Mouse (Mus musculus): Measurements from ENCODE around the gene 4930562C15Rik.

Gene 4930562C15Rik

DNA sequence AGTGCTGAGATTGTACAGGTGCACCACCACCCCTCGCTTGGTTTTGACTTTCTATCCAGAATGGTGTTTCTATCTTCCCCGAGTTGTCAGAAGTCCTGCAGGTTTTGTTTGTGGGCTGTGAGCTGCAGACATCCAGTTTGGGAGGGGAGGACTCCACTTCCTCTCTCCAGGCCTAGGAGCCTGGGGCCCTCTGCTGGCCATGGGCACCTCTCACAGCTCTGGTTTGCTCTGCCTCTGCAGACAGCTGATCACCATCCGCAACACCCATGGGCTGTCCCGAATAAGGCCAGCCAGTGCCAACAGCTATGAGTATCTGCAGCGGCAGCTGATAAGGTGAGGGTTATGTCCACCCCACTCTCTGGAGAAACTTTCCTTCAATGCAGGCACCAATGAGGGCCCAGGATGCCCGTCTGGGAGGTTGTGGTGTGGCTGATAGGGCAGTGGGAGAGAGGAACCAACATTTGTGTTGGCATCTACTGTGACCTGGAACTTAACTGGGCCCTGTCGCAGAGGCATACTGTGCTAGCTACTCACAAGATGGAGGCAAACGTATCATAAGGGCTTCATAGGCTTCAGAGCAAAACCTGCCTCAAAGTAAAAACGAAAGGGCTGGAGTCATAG lies 27.8 kb downstream of the 4930562C15Rik start:
- DNase-seq, result peak; percentile 91

DNA sequence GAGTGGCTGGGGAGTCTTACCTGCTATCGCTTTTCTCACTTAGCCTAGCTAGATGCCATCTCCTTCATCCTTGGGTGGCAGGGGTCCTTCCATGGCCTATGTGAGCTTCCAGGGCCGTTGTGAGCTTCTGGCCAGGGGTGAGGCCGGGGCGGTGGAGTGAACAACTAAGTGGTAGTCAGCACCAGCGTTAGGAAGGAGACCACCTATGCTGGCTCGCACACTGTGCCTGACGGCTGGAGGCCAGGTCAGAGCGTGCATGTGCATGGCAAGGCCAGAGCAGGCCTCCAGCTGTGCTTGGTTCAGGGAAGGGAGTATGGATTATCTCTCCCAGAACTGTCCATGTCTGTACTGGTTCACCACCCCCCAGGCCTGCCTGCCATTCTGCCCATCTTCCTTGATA lies 28.5 kb downstream of the 4930562C15Rik start:
- DNase-seq, result no peak

DNA sequence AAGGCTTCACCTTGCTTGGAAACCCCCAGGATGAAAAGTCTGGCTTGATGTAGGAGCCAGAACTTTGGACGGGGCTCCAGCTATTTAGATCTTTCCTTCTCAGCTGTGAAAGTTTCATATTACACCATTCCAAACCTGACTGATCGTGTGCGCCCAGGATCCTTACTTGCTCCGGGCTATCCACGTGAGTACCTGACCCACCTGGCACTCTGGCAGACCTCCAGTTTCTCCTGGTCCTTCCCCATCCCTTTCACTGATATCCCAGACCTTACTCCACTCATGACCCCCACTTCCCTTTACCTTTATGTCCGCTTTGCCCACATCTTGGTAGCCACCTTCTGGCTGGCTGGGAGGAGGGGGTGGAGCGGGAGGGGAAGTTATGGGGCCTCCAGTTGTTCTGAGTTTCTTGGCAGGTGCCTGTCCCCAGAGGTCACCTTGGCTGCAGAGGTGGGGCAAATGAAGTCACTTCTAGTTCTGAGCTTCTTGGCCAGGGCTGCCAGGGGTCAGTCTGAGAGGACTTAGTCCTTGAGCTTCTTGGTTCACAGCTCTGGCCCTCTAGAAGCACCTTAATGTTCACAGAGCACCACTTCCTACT lies 31.0 kb downstream of the 4930562C15Rik start:
- DNase-seq, result peak; percentile 31

DNA sequence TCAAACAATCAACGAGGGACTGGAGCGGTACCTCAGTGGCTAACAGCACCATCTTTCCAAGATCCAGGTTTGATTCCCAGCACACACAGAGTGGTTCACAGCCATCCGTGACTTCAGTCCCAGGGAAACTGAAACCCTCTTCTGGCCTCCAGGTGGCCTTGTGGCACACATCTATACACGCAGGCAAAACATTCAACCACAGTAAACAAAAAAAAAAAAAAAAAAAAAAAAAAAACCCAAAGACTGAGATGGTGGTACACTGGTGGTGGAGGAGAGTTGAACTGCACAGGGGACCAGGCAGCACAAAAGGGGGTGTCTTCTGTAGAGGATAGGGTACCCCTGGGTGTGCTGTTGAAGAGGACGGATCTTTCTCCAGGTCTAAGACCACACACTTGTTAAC lies 35.3 kb downstream of the 4930562C15Rik start:
- DNase-seq, result no peak

DNA sequence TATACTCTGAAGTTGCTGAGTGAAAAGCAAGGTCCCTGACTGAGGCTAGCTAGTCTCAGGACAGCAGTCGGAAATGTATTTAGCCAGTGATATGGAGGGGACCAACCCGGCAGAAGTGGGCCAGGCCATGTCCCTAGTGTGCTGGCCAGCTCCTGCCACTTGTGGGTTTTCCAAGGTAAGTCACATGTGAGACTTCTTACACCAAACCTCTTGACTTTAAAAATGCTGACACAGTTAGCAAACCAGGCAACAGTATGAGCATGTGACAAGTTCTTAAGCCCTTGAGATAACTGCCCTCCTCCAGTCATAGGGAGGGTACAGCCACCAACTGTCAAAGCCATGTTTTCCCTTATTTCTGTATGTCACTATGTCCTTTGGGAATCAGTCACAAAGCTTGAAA lies 36.7 kb downstream of the 4930562C15Rik start:
- peak; percentile 80 for DNase-seq

DNA sequence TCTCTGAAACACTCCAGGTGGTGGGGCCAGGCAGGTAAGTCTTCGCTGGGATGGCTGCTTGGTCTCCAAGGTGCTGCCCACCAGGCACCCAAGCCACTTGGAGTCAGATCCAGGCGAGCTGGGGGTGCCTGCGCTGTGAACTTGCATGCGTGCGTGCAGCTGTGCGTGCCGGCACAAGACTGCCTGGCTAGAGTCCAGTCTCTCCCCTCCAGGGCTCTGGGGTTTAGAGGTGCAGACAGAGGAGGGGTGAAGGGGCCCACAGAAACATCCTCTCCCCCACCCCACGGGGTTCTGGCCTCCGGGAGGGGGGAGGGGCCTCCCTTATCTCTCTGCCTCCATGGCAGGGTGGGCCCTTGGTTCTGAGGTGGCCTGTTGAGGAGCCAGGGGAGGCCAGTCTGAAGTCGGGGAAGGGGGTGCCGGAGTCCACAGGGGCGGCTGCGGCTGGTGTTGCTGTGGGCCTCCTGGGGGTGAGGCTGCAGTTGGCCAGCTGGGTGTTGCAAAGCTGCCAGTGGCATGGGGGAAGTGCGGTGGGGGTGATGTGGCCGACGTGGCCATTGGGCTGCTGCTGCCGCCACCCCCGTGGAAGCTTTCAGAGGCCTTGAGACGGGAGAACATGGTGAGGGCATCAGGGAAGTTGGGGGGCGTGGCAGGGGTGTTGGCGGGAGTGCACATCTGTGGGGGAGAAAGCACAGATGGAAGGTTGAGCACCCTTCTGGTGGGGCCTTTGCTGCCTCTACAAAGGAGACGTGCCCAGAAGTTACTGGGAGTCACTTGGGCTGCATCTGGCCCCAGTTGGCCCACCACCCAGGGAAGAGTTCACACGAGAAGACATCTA lies 40.2 kb downstream of the 4930562C15Rik start:
- DNase-seq, result no peak

DNA sequence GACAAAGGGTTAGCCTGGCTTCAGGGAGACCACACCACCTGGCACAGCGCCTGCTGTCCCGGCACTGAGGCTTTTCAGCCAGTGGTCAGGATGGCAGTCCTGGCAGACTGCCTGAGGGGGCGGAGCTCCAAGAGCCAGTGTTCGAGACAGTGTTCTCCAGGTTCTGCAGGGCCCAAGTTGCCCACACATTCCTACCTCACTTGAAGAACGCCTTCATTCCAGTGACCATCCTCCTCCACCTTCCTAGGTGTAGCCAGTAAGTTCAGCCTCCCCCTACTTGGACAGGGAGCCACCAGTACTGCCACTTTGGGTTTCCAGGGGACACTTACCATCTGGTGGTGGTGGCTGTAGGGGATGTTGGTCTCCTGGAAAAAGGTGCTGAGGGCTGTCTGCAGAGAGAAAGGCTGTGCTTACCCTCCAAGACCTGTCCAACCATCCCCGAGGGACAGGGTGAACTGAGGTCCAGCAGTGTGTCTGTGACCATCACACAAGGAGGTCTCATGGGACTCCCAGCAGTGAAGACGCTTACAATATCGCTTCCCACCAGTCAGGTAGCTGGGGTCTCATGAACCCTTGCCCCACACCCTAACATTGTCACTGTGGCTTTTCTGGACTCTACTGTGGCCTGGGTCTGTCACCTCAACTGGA lies 40.9 kb downstream of the 4930562C15Rik start:
- DNase-seq, result peak; percentile 82

DNA sequence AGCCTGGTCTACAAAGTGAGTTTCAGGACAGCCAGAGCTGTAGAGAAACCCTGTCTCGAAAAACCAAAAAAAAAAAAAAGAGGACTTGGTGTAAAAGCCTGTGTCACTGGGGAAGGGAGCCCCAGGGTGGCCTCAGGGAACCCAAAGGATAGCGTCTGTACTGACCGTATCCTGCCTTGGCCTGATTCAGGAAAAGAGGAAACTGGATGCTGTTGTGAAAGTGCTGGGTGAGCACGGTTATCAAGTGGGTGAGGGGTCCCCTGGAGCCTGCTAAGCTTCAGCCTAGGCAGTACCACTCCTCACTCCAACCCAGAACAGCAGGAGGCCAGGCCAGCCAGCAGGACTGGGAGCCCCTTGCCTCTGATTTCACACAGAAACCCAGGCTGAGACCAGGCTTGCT lies 42.0 kb downstream of the 4930562C15Rik start:
- peak; percentile 28 for DNase-seq

DNA sequence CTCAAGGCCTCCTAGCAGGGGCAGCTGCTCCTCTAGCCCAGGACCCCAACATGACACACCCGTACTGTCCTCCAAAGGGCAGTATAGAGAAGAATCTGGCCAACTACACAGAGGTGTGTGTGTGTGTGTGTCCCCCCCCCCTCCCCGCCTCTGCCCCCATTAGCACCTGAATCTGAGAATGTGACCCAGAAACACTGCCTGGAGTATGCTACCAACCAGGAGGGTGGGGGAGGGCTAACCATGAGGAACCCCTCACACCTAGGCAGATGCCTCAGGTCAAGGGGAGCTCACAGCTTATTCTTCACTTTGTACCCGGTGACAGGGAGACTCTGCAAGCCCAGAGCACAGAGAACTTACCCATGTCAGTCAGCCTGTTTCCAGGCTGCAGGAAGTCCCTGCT lies 42.5 kb downstream of the 4930562C15Rik start:
- DNase-seq, result no peak

DNA sequence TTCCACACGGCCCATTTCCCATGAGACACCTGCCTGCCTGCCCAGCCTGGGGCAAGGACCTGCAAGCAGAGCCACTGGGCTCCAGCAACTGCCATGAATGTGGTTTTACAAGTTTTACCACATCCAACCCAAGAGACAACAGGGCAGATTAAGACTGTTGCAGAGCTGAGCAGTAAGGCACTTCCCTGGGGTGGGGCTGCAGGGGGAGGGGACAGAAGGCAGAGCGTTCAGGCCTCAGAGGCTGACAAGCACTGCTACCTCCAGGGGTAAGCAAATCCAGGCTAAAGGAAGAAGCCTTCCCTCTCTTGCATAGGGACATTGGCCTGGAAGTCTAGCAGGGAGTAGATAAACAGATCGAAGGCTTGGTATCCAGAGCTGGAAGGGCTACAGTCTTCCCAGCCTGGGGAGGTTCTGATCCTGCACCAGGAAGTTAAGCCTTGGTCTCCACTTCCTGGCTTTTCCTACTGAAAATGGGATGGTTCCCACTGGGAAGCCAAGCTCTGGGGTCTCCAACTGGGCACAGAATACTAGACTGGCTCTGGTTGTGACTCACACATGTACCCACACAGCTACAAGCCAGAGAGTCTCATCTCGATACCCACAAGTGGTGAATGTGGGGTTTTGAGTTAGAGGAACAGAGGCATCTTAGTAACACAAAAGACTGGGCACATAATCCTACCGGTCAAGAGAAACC lies 43.1 kb downstream of the 4930562C15Rik start:
- peak; percentile 69 for DNase-seq

DNA sequence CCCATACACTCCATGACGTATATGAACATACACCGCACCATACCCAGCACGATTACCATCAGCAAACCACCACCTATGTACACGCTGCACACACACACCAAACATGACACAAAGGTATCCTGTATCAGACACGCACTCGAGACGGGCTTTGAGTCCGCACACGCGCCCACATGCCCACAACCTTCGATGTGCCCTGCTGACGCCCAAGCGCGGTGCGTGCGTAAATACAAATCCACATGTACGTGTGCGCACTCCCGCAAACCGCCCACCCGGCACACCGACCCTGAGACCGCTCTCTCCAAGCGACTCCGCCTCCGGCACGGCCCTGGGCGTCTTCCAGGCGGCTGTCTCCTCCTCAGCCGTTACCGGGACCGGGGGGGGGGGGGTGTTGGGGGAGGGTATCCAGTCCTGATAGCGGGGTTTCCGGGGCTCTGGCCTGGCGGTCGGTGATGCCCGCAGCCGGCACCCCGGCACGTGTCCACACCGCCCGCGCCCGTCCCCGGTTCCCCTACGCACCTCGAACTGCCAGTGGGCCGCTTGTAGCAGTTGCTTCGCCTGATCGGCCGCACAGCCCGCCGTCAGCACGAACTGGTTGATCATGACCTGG lies 44.0 kb downstream of the 4930562C15Rik start:
- no peak for DNase-seq

DNA sequence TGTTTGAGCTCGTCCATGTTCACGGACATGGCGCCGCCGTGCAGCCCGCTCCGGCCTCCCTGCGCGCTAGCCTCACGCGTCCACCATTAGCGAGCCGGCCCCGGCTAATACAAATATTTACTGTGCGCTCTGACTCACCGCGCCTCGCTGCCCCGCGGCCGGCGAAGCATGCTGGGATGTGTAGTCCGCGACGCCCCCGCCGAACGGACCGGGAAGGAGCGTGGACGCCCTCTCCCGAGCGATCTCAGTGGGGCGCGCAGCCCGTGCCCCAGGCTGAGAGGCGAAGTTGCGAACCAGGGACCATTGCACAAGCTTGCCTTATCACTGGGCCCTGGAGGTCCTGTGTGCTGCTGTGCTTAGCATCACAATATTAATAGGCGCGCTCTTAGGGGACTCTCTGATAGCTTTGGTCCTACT lies 44.5 kb downstream of the 4930562C15Rik start:
- peak; percentile 96 for DNase-seq

DNA sequence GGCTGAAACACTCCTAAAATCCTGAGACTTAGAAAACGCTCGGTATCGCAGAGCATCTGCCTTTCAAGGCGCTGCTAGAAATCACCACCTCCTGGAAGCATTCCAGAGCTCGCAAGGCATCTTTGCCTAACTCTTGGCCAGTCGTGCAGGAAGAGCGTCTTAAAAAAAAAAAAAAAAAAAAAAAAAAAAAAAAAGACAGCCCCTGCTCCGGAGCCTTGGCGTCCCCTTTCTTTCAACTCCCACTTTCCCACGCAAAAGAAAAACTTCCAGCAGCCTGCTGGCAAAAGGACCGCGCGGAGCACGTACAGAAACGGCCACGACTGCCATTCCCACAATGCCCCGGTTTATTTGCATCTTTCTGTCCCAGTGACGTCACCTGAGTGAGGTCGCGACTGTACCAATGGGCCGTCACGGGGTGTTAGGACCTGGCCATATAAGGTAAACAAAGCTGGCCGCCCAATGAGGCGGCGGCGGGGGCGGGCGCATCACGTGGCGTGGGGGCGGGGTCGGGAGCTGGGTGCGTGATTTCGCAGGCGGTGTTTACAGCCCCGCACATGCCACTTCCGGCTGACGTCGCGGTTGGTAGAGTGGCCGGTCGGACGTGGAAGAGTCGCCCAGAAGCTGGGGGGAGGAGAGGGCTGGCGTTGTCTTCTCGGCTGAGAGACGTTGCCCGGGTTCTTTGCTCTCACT lies 45.1 kb downstream of the 4930562C15Rik start, which contains the start of gene Ubald1:
TSS of gene Ubald1 (minus strand) at position 180 of the 690 bp plus-strand sequence.
- DNase-seq, result peak; percentile 100

DNA sequence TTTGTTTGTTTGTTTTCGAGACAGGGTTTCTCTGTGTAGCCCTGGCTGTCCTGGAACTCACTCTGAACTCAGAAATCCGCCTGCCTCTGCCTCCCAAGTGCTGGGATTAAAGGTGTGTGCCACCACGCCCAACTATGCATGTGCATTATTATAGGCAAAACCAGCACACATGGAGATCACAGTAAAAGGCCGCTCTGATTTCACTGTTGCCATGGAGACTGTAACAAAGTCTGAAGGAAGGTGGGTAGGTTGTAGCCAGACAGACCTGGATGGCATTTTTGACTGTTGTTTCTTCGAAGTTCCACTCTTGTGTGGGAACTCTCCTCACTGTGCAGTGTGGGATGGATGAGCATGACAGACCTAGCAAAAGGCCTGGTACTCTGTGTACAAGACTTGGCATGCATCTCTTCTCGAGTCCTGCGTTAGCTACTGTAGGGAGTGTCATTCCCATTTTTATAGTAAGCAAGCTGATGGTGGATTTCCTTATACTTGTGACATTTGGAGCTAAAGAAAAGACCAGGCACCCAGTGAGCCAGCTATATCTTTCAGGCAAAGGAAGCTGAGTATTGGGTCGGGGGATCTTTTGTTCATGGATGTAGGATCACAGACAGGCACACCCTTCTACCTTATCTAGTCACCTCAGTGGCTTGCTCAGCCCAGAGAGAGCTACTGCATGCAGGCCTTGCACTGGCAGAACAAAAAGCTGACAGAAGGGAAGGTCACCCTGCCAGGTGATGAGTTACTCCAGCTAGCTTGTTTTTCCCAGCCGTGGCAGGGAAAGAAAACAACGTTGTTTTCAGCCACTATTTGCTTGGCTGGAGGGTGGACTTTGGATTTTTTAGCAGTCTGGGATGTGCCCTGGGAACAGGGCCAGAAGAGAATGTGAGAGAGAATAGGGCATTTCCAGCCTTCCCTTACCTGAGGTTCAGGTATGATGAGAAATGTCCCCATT lies 46.5 kb downstream of the 4930562C15Rik start:
- no peak for DNase-seq

DNA sequence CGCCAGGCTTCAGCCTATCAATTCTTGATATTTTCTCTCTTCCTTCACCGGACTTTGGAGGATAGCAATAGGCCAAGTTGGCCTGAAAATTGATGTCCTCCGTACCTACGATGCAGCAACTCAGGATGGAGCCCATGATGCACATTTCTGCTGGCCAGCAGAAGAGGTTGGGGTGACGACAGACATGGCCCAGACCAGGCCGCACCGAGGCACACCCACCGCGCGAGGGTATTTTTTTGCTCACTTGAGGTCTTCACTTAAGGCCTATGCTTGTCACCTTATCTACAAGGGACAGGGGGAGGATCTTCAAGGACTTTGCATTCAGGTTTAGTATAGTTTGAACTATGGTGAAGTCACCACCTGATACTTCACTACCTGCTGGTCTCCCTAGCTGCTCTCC lies 49.7 kb downstream of the 4930562C15Rik start:
- DNase-seq, result no peak

DNA sequence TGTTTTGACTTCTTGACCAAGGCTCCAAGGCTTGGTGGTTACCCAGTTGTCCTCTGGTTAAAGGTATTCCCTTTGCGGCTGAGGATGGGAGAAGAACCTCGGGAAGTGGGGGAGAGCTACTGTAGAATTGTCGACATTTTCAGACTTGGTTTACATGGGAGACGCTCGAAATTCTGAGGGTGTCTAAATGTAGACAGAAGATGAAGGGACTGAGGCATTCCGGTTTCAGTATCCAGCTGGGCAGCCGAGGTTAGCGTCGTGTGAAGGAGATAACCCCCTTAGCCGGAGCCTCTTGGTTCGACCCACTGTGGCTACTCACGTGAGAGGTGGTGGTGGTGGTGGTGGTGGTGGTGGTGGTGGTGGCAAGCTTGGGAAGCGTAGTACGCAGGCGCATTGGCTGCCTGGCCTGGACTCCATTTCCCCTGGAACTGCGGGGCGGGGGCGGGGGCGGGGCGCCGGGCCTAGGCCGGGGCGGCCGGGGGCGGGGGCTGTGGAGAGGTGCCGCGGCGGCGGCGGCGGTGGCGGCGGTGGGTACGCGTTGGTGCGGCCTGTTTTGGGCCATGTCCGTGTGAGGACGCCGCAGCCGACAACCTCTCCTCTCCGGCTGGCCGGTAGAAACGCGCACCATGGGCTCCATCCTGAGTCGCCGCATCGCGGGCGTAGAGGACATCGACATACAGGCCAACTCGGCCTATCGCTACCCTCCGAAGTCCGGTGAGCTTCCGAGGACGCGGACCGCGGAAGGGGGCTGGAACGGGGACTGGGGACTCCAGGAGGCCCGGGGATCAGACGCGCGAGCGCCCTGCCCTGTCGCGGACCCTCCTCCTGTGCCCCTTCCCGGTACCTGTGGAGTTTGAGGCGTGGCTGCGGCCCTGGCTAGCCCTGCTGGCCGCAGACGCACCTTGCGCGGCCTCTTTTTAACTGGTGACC lies 50.8 kb downstream of the 4930562C15Rik start, which contains the start of gene Mgrn1:
TSS of gene Mgrn1 (plus strand) at position 490 of the 930 bp plus-strand sequence.
- DNase-seq, result peak; percentile 94

DNA sequence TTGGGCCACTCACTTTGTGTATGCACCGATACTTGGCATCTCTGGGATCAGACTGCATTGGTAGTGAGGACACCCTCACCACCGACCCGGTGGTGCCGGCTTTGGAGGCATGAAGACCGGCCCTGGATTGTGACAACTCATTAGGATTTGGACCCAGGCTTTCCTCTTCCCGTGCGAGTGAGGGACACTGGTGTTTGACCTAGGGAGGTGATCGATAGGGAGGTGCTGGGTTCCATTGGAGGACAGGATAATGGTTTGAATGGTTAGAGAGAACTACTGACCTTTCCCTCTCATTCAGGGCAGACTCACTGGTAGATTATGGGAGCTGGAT lies 51.4 kb downstream of the 4930562C15Rik start:
- no peak for DNase-seq

DNA sequence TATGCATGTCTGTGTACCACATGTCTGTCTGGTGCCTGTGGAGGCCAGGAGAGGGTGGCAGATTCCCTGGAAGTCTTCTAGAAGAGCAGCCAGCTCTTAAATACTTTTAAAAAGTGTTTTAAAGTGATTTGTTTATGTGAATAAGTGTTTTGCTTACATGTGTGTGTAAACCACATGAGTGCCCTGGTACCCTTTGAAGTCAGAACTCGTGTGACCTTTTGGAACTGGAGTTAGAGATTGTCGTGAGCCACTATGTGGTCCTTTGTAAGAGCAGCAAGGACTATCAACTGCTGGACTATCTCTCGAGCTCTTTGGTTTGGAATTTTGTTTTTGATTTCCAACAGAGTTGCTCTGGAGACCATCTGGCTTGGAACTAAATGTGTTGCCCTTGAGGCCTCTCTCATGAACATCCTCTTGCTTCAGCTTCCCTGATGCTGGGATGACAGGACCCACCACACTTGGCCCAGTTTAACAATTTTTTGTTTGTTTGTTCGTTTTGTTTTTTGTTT lies 55.0 kb downstream of the 4930562C15Rik start:
- peak; percentile 30 for DNase-seq

DNA sequence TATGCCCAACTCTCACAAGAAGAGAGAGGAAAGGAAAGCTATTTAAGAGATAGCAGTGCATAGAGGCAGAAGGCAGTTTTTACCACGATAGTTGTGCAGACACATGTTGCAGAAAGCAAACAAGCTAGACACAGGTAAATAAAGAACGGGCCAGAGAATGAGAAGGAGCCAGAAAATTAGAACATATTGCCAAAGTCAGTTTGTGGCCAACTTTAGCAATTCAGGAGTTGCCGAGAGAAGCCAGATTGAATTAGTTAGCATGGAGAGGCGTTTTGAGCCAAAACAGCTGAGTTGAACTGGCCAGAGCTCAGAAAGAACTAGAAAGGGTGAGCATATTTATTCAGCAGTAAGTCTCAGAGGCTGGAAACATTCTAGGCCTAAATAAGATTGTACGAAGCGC lies 57.0 kb downstream of the 4930562C15Rik start:
- no peak for DNase-seq

All from lung, postnatal 36 days (tissue).